Mouse (Mus musculus) adrenal gland, adult 8-10 months (tissue): ENCODE data around the gene Pbx1. TPM values are rescaled to one million over a fixed set of nuclear protein-coding genes. Genes with fewer than 3 reads are reported as not detected.

Source experiments
- DNase-seq: peaks from one replicate; pipeline ENCODE4 v3.0.0; 2022
- total RNA-seq, 4 experiments: library from RNA; stranded (reverse); gene quantifications; 2 replicates each; pipeline ENCODE4 v1.2.4; 2022

Pbx1 gene
- total RNA-seq, 4 experiments from 2014 or later: 152 to 211 (median 192) TPM

GRCm38 (mm10) chr1:168383832-168384593 is 48.1 kb downstream of the Pbx1 start:
- DNase-seq: no peak

- no peak for DNase-seq
These were observed 49.3 kb downstream of the Pbx1 start for GRCm38 (mm10) chr1:168382823-168383157.

GRCm38 (mm10) chr1:168382106-168382822 is 49.8 kb downstream of the Pbx1 start:
- DNase-seq: no peak

- DNase-seq: no peak
These were observed 50.6 kb downstream of the Pbx1 start for GRCm38 (mm10) chr1:168381451-168381850.

DNA sequence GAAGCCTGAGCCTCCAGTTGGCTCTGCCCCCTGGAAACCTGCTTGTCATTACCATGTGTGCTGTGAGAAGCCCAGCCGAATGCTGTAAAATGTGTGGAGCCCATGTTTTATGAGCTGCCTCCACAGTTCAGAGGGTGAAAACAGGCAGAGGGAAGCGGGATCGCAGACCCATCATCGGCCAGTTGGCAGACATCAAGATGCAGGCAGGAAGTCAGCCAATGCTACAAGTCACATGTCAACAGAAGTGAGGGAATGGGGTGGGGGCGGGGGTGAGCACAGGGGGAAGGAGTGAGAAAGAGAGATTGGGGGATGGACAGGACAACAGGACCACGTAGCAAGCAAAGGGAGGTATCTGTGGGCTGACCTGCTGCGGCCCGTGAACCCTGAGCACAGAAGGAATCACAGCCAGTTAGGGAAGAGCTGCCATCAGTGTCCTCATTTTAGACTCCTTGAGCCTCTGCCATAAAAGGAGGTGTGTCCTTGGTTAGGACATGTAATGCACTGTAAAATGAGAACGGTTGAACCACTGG is 51.8 kb downstream of the Pbx1 start:
- DNase-seq: no peak

GRCm38 (mm10) chr1:168377650-168378049 is 54.4 kb downstream of the Pbx1 start:
- DNase-seq: no peak

DNA sequence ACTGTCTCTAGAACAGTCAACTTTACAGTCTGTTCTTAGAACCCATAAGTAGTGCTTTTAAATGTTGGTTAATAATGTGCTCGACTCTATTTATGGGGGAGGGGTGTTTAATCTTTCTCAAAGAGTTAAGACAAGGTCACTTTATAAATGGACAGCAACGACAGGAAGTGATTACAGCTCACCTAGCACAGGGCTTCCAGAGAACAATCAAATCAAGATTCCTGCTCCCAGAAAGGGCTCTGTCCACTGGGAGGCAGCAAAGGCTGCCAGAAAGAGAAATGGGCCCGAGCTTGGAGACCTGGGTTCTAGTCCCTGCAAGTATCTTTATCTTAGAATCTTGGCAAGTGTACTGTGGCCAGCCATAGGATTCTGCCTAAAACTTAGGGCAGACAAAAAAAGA is 55.7 kb downstream of the Pbx1 start:
- DNase-seq: no peak

- no peak for DNase-seq
These were observed 57.0 kb downstream of the Pbx1 start for GRCm38 (mm10) chr1:168374953-168375600.

DNA sequence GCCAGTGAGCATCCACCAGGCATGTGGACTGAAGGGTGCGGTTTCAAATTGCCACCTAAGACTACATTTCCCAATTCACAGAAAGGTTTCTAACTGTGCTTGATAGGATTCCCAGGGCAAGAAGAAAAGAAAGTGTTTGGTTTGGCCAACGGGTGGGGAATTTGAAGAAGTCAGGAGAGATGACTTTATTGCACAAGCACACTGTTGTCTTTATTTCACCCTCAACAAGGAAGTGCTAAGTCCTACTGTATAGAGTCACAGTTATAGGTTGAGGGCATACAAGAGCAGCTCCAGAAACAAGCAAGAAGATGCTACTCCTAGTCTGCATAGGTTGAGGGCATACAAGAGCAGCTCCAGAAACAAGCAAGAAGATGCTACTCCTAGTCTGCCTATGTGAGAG is 60.0 kb downstream of the Pbx1 start:
- DNase-seq: no peak

DNA sequence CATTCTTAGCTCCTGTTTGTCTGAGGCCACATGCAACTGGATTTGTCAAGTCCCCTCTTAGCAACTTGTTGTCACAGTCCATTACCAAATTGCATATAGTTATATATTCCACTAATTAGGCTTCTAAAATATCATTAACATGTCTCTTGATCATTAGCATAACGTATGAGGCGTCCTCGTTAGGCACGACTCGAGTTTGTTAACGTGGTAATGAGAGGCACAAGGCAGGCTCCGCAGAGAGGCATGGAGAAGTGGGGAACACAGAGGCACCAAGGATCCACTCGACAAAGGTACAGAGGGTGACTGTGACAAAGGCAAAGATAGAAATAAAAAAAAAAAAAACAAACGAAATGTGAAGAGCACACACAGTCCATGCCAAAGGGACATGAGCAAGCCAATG is 61.1 kb downstream of the Pbx1 start:
- no peak for DNase-seq

DNA sequence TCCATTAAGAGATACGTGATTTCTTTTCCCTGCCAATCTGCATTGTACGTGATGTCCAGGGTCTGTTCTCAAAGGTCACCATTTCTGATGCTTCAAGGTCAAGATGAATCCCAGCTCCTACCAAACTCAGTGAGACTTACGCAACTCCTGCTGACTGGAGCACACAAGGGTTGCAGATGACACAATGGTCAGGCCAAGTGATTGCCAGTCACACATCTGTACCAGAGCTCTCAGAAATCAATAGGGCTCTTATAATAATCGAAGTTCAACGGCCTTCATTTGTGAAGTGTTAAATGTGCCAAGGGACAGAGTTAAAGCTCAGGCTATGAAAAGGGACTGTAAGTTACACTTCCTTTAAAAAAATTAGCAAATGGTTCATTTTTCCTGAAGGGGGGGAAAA is 65.8 kb downstream of the Pbx1 start:
- no peak for DNase-seq

DNA sequence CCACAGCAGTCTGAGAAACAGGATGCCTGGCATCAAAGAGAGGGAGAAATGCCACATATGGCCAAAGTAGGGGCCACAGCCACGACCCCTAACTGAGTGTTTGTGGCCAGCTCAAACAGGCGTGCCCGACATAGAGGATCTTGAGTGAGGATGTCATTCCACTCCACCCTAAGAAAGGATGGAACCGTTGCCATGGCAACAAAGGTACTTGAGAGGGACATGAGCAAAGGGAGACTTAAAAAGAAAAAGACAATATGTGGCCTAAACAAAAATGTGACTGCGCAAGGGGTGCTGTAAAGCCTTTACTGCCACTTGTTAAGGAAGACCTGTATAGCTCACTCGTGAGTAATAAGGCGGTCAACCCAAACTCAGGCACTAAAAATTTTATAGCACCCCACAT is 67.7 kb downstream of the Pbx1 start:
- DNase-seq: no peak

- no peak for DNase-seq
These were observed 69.0 kb downstream of the Pbx1 start for GRCm38 (mm10) chr1:168363053-168363452.

DNA sequence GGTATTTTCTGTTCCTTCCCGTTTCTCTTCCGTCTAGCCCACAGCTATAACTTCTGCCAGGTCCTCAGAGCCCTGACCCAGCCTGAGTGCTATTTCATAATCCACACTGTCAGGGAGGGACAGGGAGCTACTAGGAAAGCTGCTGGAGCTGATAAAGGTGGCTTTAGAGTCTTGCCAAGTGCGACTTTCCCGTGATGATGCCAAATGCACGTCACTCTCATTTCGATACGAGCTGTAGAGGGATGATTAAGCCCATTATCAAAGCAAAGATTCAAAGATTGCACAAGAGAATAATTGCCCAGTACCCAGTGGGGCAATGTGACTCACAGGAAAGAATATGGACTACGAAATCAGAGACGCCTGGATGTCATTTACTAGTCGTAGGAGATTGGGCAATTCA is 69.6 kb downstream of the Pbx1 start:
- DNase-seq: peak; percentile 89

DNA sequence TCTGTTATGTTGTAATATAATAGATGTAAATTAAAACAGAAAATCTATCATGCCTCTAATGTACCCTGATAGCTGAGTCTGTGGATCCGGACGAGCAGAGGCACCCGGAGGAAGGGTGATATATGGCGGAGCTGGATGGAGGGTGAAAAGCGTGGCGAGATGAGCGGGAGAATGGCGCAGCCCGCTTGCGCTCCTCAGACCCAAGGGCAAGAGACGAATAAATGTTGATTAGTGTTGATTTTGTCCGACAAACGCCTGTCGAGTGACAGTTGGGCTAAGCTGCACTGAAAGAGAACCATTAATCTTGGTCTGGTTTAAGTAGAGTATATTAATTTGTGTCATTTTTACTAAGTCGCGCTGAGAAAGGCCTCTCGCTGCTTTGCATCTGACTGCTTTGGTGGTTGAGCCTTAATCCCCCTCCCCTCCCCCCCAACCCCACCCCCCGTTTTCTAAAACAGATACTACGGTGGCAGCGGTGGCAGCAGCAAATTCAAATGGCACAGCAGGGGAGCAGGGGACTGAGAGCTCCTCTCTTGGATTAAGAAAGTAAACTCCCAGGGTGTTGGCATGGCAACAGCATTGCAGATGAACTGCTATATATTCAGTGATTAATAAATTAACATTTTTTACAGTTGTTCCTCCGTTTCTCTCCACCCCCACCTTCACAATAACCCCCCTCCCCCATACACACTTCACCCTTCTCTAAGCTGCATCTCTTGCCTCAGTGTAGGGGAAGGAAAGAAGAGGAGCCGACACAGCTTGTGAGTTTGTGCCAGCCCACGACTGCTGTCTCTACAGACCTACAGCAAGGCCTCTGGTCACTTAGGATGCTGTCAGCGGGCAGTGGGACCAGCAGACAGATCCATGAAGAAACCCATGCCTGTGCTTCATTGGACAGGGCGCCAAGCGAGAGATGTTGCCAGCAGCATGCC is 74.1 kb downstream of the Pbx1 start:
- no peak for DNase-seq

DNA sequence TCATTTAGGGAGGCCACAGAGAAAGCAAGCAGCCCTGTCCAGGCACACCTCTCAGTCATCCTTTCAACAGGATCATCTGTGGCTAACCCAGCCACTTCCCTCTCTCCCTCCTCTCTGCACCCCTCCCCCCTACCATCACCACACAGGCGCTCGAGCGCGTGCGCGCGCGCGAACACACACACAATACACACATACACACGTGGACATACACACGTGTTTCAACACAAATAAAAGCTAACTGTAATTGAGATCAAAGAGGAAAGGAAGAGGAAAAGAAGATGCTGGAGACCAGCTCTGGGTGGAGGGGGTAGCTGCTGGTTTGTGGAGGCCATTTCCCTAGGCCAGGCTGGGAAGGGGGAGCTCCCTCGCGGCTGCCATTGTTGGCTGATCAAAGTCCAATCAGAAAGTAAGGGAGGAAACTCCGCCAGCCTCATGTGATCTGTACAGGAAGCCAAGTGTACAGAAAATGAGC is 75.1 kb downstream of the Pbx1 start:
- no peak for DNase-seq

GRCm38 (mm10) chr1:168355985-168356556 is 76.0 kb downstream of the Pbx1 start:
- DNase-seq: no peak

GRCm38 (mm10) chr1:168354934-168355333 is 77.1 kb downstream of the Pbx1 start:
- DNase-seq: no peak

GRCm38 (mm10) chr1:168348036-168348784 is 83.9 kb downstream of the Pbx1 start:
- no peak for DNase-seq

DNA sequence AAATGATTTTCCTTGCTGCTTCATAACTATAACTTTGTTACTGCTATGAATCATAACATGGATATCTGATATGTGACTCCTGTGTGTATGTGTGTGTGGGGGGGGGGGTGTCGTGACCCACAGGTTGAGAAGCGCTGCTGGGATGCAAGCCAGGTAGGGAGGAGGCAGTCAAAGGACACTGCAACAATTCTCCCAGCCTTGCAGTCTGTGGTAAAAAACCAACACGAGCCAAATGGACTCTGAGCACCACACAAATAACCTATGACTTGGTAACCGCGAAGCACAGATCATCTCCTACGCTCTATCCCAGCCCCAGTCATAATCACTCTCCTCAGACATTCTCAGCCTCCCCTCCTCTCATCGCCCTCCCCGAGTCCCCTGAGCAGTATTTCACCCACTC is 87.2 kb downstream of the Pbx1 start:
- no peak for DNase-seq

- DNase-seq: no peak
These were observed 87.8 kb downstream of the Pbx1 start for GRCm38 (mm10) chr1:168344262-168344661.
